Mouse (Mus musculus) E14TG2a.4 (cell line): Measurements from ENCODE around the gene Trim65.

Source experiments
- CTCF ChIP-seq: conservative IDR thresholded peaks from 2 replicates; pipeline ENCODE4 v1.5.1; 2014; ENCODE audit warnings: low read length
- NANOG ChIP-seq: IDR thresholded peaks from 2 replicates; pipeline ENCODE4 v1.6.1; 2014; ENCODE audit warnings: borderline replicate concordance, low read length, mixed read lengths
- POU5F1 ChIP-seq: IDR thresholded peaks from 2 replicates; pipeline ENCODE4 v1.6.1; 2014; ENCODE audit warnings: low read length, borderline replicate concordance

DNA sequence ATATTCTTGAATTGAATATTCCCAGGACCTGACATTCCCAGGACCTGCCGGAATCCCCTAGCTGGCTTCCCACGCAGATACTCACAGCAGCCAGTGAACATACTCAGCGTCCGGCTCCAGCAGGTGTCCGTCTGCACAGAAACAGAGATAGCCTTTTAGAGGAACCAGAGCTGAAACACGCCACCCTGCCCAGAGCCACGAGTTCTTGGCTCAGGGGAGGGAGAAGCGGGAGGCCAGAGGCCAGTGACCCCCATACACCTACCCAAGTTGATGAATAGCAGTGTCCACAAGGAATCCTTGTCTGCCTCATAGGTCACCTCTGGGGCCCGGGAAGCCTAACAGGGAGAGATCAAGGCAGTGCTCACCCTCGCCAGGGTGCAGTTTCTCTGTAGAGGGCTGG is 3.2 kb upstream of the Trim65 start:
- TF ChIP-seq CTCF (no peak), POU5F1 (no peak), NANOG (no peak)
